Mouse (Mus musculus) liver, embryonic 16.5 days (tissue): ENCODE data around the gene Acyp1. TPM values are rescaled to one million over a fixed set of nuclear protein-coding genes. Genes with fewer than 3 reads are reported as not detected.

ENCODE experiments used
- ATAC-seq: fragments of 200-750 bp; cut with Nextera tagmentation; 2 replicates; pipeline ENCODE4 v1.8.0; 2017; ENCODE audit warnings: low read depth, mild to moderate bottlenecking, moderate number of reproducible peaks, moderate library complexity
- H3K27ac ChIP-seq: fragments of 300-500 bp; sonication (generic); 2 replicates; pipeline ENCODE4 v1.5.1; 2014; ENCODE audit warnings: mild to moderate bottlenecking, low read length
- H3K27me3 ChIP-seq: fragments of 300-500 bp; sonication (generic); 2 replicates; pipeline ENCODE4 v1.6.1; 2014; ENCODE audit warnings: low read depth, low read length, mixed read lengths; ENCODE audit not compliant: control insufficient read depth, insufficient read depth
- H3K36me3 ChIP-seq: fragments of 300-500 bp; sonication (generic); 2 replicates; pipeline ENCODE4 v1.6.1; 2014; ENCODE audit warnings: mild to moderate bottlenecking; ENCODE audit not compliant: control insufficient read depth, insufficient read depth
- H3K4me1 ChIP-seq: fragments of 300-500 bp; sonication (generic); 2 replicates; pipeline ENCODE4 v1.6.1; 2014; ENCODE audit warnings: low read depth, low read length, mixed read lengths; ENCODE audit not compliant: control insufficient read depth
- H3K4me2 ChIP-seq: fragments of 300-500 bp; sonication (generic); 2 replicates; pipeline ENCODE4 v1.6.1; 2014; ENCODE audit warnings: low read depth, low read length, mixed read lengths
- H3K4me3 ChIP-seq: fragments of 300-500 bp; sonication (generic); 2 replicates; pipeline ENCODE4 v1.5.1; 2014; ENCODE audit warnings: low read depth, mild to moderate bottlenecking, low read length
- H3K9ac ChIP-seq: fragments of 300-500 bp; sonication (generic); 2 replicates; pipeline ENCODE4 v1.6.1; 2014; ENCODE audit warnings: low read depth, low read length
- H3K9me3 ChIP-seq: fragments of 300-500 bp; sonication (generic); replicated peaks from 2 replicates; pipeline ENCODE4 v1.6.1; 2016; ENCODE audit warnings: low read length; ENCODE audit not compliant: control insufficient read depth
- WGBS: fragments of 180-500 bp; shearing (Covaris S2); extraction: QIAGEN DNeasy Blood & Tissue Kit; methylation state at CpG from one replicate; pipeline ENCODE4 v1.1.7; 2014; ENCODE audit not compliant: insufficient replicate concordance; 5-methylcytosine and 5-hydroxymethylcytosine counted together
- polyA plus RNA-seq: library from polyadenylated mRNA; unstranded; fragments of >200 nt; fragmentation: Nextera tagmentation; extraction: Ambion mirVana; gene quantifications from 2 replicates; pipeline ENCODE4 v1.2.1, GENCODE M21; 2015

Gene Acyp1
- polyA plus RNA-seq, 1 experiment from 2014 or later = 43.3 TPM

DNA sequence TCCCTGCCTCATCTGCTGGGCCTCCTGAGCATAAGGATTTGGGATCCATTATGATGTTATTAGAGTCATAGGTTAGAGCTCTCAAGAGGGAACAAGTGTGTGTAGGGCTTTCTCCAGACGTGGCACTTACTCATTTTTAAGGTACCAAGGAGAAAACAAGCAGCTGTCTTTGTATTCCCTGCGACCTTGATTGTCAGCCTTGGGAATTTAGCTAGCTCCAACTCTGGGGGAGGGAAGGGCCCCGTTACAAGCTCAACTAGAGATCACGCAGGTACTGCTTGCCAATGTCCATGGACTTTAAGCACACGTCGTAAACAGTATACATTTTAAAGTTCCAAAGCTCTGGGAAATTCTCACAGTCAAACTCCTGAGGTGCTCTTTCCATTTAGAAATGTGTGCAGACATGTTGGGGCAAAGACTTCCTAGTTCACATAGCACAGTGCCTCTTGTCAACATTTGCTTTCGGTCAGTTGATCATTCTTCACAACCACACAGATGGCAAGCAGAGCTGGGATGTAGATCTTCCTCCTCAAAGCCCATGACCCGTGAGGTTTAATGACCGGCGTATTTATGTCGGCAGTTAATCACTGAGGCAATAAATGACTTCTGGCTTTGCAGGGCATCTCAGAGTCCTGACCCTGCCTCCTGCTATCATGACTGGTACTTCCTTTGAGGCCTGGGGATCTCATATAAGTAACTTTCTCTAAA is 10.0 kb upstream of the Acyp1 start:
- Histone ChIP-seq H3K9ac (no peak overlapping the region), H3K27me3 (no peaks in the 10 kb centered on the region), H3K4me3 (no peak overlapping the region), H3K36me3 (peaks cover 23% of the 10 kb centered on the region), H3K27ac (no peak overlapping the region), H3K4me2 (no peak overlapping the region), H3K4me1 (no peaks in the 10 kb centered on the region), H3K9me3 (no peaks in the 10 kb centered on the region)
- 76% methylated on average over 11 of the region's 11 CpGs for WGBS
- no peak for ATAC-seq

DNA sequence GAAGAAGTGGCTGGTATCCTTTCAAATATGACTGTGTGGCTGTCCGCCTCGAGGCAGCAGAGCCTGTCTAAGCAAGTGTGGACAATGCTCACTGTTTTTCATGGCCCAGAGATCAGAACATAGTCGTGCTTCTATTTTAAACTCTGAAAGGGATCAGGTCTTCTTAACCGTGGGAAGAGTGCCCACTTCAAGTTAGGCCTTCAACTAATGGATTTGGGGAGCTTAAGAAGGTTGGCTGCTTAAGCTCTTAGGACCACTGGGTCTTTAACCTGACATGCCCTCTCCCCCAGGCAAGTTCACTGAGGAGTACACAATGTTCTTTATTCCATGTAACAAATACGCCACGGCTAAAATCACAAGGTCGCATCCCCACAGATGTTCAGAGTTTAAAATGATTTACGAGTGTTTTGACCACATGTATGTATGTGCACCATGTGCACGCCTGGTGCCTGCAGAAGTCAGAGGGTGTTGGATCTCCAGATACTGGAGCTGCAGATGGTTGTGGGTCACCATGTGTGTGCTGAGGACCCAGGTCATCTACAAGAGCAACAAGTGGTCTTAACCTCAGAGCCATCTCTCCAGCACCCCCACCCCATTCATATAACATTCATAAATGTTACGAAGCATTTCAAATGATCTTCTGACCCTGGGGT is 9.2 kb upstream of the Acyp1 start:
- no peaks in the 10 kb centered on the region for H3K4me1 ChIP-seq
- ATAC-seq = no peak
- no peak overlapping the region for H3K27ac ChIP-seq
- H3K36me3 ChIP-seq = peaks cover 17% of the 10 kb centered on the region
- no peaks in the 10 kb centered on the region for H3K27me3 ChIP-seq
- WGBS = 67% methylated on average over 10 of the region's 10 CpGs
- no peak overlapping the region for H3K9ac ChIP-seq
- H3K4me2 ChIP-seq = no peak overlapping the region
- no peak overlapping the region for H3K4me3 ChIP-seq
- H3K9me3 ChIP-seq = no peaks in the 10 kb centered on the region

DNA sequence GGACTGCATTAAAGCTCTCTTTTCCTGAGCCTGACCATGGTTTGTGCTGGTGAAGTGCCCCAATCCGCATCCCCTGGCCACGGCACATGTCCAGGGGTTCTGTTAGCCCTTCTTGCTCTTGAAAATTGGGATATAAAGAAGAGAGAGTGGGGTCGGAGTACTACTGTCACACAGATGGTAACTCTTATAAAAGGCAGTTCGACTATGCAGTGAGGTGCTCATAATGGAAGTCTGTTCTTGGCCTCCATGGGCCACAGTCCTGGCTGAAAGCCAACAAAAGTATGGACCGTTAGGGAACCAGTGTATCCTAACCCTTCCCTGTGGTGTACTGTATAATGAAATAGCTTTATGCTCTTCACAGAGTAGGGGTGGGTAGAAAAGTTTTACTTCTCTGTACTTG is 8.7 kb upstream of the Acyp1 start:
- peaks cover 16% of the 10 kb centered on the region for H3K36me3 ChIP-seq

DNA sequence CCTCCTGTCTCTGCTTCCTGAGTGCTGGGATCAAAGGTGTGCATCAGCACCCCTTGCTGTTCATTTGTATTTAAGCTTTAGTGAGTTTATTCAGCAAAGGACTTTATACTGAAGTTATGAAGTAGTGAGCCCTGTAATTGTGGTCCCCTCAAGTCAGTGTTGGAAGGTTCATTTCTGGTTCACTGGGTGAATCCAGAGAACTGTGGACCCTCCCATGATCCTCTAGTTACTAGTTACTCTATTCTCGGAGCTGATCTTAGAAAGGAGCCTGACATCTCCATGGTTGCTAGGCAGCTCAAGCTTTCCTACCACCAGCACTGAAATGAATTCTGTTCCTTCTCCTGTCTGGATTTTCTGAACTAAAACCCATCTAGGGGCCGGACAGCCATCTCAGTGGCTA is 7.3 kb upstream of the Acyp1 start:
- no peaks in the 10 kb centered on the region for H3K9me3 ChIP-seq
- ATAC-seq = no peak
- WGBS = 69% methylated on average over 2 of the region's 2 CpGs
- H3K27ac ChIP-seq = no peak overlapping the region
- no peaks in the 10 kb centered on the region for H3K27me3 ChIP-seq
- H3K4me1 ChIP-seq = no peaks in the 10 kb centered on the region
- no peak overlapping the region for H3K9ac ChIP-seq
- H3K4me2 ChIP-seq = no peak overlapping the region
- peaks cover 4% of the 10 kb centered on the region; the same call in 1 of the 2 replicates for H3K36me3 ChIP-seq
- no peak overlapping the region for H3K4me3 ChIP-seq

More for the DNA sequence above, 8.7 kb upstream of the Acyp1 start:
- Histone ChIP-seq H3K4me1 (no peaks in the 10 kb centered on the region), H3K4me3 (no peak overlapping the region), H3K27me3 (no peaks in the 10 kb centered on the region), H3K27ac (no peak overlapping the region), H3K9me3 (no peaks in the 10 kb centered on the region), H3K4me2 (no peak overlapping the region), H3K9ac (no peak overlapping the region)
- no peak for ATAC-seq
- 78% methylated on average over 5 of the region's 5 CpGs for WGBS

DNA sequence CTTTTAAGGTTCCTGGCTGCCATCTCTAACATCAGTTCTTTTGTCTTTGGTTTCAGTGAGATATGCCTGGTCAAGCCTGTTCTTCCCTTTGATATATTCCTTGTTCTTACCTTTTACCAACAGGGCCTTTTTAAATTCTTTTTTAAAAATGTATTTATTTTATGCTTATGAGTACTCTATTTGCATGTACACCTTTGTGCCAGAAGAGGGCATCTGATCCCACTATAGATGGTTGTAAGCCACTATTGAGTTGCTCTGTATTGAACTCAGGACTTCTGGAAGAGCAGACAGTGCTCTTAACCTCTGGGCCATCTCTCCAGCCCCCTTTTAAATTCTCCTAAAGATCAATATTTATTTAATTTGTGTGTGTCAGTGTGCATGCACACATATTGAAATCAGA is 4.7 kb upstream of the Acyp1 start:
- Histone ChIP-seq H3K9me3 (no peaks in the 10 kb centered on the region), H3K4me3 (no peak overlapping the region), H3K4me2 (no peak overlapping the region), H3K36me3 (no peaks in the 10 kb centered on the region), H3K27me3 (peaks cover 7% of the 10 kb centered on the region), H3K4me1 (peaks cover 7% of the 10 kb centered on the region), H3K9ac (no peak overlapping the region), H3K27ac (no peak overlapping the region)
- ATAC-seq = no peak

DNA sequence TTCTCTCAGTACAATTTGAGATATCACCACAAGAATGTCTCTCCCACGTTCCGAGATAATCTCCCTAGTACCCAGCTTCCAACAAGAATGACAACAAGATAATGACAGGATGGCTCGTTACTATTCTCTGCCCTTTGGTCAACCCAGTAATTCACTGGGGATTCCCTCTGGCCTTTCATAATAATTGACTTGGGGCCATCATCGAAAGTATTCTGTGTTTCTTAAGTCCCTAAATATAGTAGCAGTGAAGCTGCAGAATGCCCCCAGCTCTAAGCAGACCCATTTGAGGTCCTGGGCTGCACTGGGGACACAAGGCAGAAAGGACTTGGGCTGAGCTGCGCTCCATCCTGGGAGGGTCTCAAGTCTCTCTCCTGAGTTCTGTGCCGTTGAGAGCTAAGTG is 4.0 kb upstream of the Acyp1 start:
- no peak for ATAC-seq
- no peak overlapping the region for H3K4me3 ChIP-seq
- H3K27me3 ChIP-seq = peaks cover 7% of the 10 kb centered on the region
- peaks cover 7% of the 10 kb centered on the region for H3K4me1 ChIP-seq
- no peak overlapping the region for H3K27ac ChIP-seq
- WGBS = 55% methylated on average over 6 of the region's 6 CpGs
- H3K9ac ChIP-seq = no peak overlapping the region
- H3K4me2 ChIP-seq = no peak overlapping the region
- no peaks in the 10 kb centered on the region for H3K9me3 ChIP-seq
- no peaks in the 10 kb centered on the region for H3K36me3 ChIP-seq

DNA sequence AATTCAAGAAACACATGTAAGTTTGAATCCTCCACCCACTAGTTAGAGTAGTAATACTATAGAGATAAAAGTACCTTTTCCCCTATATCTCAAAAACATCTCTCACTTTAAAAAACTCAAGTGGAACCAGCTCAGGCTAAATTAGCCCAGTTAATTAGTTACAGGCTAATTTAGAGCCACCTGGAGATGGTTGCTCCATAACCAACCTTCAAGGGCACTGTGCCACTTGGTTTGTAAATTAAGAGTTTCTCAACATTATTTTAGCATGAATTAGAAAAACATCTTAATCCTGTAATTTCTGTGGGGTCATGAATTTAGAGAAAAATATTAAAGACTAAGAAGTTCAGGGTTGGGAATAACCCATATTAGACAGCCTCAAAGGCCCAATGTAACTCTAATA is 3.3 kb upstream of the Acyp1 start:
- Histone ChIP-seq H3K9me3 (no peaks in the 10 kb centered on the region), H3K27ac (no peak overlapping the region), H3K4me1 (peaks cover 7% of the 10 kb centered on the region), H3K36me3 (no peaks in the 10 kb centered on the region), H3K27me3 (peaks cover 7% of the 10 kb centered on the region), H3K9ac (no peak overlapping the region), H3K4me2 (no peak overlapping the region), H3K4me3 (no peak overlapping the region)
- no peak for ATAC-seq

DNA sequence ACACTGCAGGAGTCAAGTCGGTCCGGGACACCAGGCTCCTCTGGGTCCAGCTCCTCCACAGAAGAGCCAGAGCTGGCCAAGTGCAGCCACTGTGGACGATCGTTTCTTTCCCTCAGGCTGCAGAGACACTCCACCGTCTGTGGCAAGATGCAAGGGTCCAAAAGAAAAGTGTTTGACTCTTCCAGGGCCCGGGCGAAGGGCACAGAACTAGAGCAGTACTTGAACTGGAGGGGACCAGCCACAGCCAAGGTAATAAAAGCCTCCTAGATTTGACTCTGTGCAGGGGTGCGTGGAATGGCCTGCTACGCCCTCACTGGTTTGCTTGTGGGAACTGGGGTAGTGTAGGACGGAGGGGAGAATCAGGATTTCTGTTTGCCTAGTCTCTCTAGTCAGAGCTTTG is 2.4 kb upstream of the Acyp1 start:
- peaks cover 7% of the 10 kb centered on the region for H3K4me1 ChIP-seq
- whole genome bisulfite sequencing = 73% methylated on average over 10 of the region's 10 CpGs
- no peak overlapping the region for H3K9ac ChIP-seq
- no peak for ATAC-seq
- no peaks in the 10 kb centered on the region for H3K9me3 ChIP-seq
- H3K36me3 ChIP-seq = no peaks in the 10 kb centered on the region
- H3K4me2 ChIP-seq = no peak overlapping the region
- peaks cover 7% of the 10 kb centered on the region for H3K27me3 ChIP-seq
- H3K27ac ChIP-seq = no peak overlapping the region
- no peak overlapping the region for H3K4me3 ChIP-seq

DNA sequence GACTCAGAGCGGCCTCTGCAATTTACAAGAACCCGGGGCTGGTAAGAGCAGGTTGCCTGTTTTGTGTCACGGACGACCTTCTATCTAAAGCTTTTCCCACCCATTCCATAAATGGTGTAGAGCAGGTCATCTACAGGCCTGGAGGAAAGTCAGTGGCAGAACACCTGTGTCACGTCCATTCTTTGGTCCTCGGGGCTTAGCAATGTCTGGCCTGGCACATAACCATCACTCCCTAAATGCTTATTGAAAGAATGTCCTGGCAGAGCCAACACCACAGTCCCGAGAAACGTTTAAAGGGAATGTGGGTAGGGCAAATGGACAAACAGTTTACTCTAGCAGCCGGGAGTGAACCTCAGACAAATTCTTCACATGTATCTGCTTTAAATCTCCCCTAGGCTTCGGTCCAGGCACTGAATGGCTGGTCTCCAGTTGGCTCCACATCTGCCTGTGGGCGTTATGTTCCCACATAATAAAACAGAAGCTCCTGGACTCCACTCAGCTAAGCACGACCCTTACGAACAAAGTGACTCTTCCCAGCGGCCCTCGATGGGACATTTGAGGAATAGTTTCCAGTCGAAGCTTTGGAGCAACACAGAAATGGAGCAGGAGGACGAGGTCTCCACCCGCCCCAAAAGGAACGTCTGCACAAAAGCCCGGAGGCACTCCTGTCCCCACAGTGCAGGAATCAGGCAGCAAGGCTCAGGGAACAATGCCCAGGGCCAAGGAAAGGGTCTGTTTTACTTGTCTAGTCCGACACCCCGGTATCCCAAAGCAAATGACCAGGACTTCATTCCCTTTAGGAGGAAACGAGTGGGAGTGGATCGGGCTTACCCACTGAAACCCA is 1.1 kb upstream of the Acyp1 start:
- Histone ChIP-seq H3K36me3 (no peaks in the 10 kb centered on the region), H3K4me2 (peak overlapping the region; percentile 77; the same call in 1 of the 2 replicates), H3K4me1 (peaks cover 7% of the 10 kb centered on the region), H3K9ac (peak overlapping the region; percentile 54; the same call in 1 of the 2 replicates), H3K9me3 (no peaks in the 10 kb centered on the region), H3K27ac (no peak overlapping the region), H3K27me3 (peaks cover 7% of the 10 kb centered on the region), H3K4me3 (no peak overlapping the region)
- 57% methylated on average over 24 of the region's 24 CpGs for WGBS
- no peak for ATAC-seq
